Mouse (Mus musculus) spleen, adult 2 months (tissue): ENCODE data around the gene Tfap4. TPM values are rescaled to one million over a fixed set of nuclear protein-coding genes. Genes with fewer than 3 reads are reported as not detected.

ENCODE experiments used
- DNase-seq, 2 experiments: peaks; one replicate each; pipeline versions ENCODE4 v3.0.0 to v3.0.0-alpha.2; 2012 to 2021; ENCODE audit warnings: low spot score in 2 of 2, low read depth in 1 of 2
- H3K27ac ChIP-seq: fragments of 200-500 bp; 2 replicates; pipeline ENCODE4 v1.5.1; 2012; ENCODE audit warnings: low read length, inconsistent platforms; ENCODE audit not compliant: insufficient read depth
- H3K27me3 ChIP-seq: fragments of 200-500 bp; 2 replicates; pipeline ENCODE4 v1.6.1; 2012; ENCODE audit warnings: mild to moderate bottlenecking, moderate library complexity, low read length, inconsistent platforms; ENCODE audit not compliant: control insufficient read depth, insufficient read depth
- H3K36me3 ChIP-seq: fragments of 200-500 bp; 2 replicates; pipeline ENCODE4 v1.6.1; 2012; ENCODE audit warnings: mild to moderate bottlenecking, low read length, inconsistent platforms; ENCODE audit not compliant: control insufficient read depth, insufficient read depth
- H3K4me1 ChIP-seq: fragments of 200-500 bp; 2 replicates; pipeline ENCODE4 v1.6.1; 2011; ENCODE audit warnings: inconsistent platforms; ENCODE audit not compliant: control insufficient read depth, insufficient read depth, insufficient read length
- H3K4me3 ChIP-seq: fragments of 200-500 bp; 2 replicates; pipeline ENCODE4 v1.5.1; 2011; ENCODE audit warnings: mild to moderate bottlenecking, inconsistent platforms; ENCODE audit not compliant: insufficient read depth, insufficient read length; ENCODE audit errors: extremely low read depth
- CTCF ChIP-seq: fragments of 200-500 bp; IDR thresholded peaks from 2 replicates; pipeline ENCODE4 v1.5.1; 2011; ENCODE audit warnings: mild to moderate bottlenecking, inconsistent platforms; ENCODE audit not compliant: insufficient read depth, insufficient read length, insufficient replicate concordance; ENCODE audit errors: extremely low read depth
- POLR2A ChIP-seq: fragments of 200-500 bp; IDR thresholded peaks from 2 replicates; pipeline ENCODE4 v1.6.1; 2011; ENCODE audit warnings: low read depth, low read length, inconsistent platforms
- whole genome bisulfite sequencing: fragments of 180-500 bp; shearing (Covaris S2); methylation state at CpG from one replicate; pipeline ENCODE4 v1.1.7; 2018; 5-methylcytosine and 5-hydroxymethylcytosine counted together
- polyA plus RNA-seq: library from polyadenylated mRNA; depleted of rRNA; stranded (reverse); fragments of >200 nt; gene quantifications from 2 replicates; pipeline ENCODE4 v1.2.3, GENCODE M21; 2012

Tfap4 gene
- polyA plus RNA-seq, 1 experiment: 5.6 TPM

- DNase-seq: no peak
- H3K36me3 ChIP-seq: peaks cover 14% of the 10 kb centered on the region
- 83% methylated on average over 9 of the region's 9 CpGs for WGBS
- TF ChIP-seq POLR2A: no peak
- TF ChIP-seq CTCF: no peak
- no peak overlapping the region for H3K27ac ChIP-seq
- no peak overlapping the region for H3K4me3 ChIP-seq
- no peaks in the 10 kb centered on the region; the same call in 1 of the 2 replicates for H3K4me1 ChIP-seq
- H3K27me3 ChIP-seq: no peaks in the 10 kb centered on the region
Observed at GRCm38 (mm10) chr16:4544845-4545244, 14.8 kb downstream of the Tfap4 start.

GRCm38 (mm10) chr16:4543266-4543665 lies 16.4 kb downstream of the Tfap4 start:
- H3K4me1 ChIP-seq: no peaks in the 10 kb centered on the region; the same call in 1 of the 2 replicates
- WGBS: 77% methylated on average over 3 of the region's 3 CpGs
- no peaks in the 10 kb centered on the region for H3K27me3 ChIP-seq
- no peak overlapping the region for H3K27ac ChIP-seq
- H3K4me3 ChIP-seq: no peak overlapping the region
- TF ChIP-seq CTCF: no peak
- no peak for TF ChIP-seq POLR2A
- DNase-seq: no peak
- peaks cover 9% of the 10 kb centered on the region for H3K36me3 ChIP-seq

GRCm38 (mm10) chr16:4542236-4542774 lies 17.3 kb downstream of the Tfap4 start:
- no peaks in the 10 kb centered on the region for H3K27me3 ChIP-seq
- DNase-seq: no peak
- peaks cover 7% of the 10 kb centered on the region for H3K36me3 ChIP-seq
- 0 out of 2 replicates have a peak overlapping the region, but pooled peaks have one; percentile 65 for H3K27ac ChIP-seq
- 54% methylated on average over 7 of the region's 7 CpGs for WGBS
- no peak overlapping the region for H3K4me3 ChIP-seq
- no peak for TF ChIP-seq CTCF
- no peak for TF ChIP-seq POLR2A
- H3K4me1 ChIP-seq: peaks cover 4% of the 10 kb centered on the region; the same call in 1 of the 2 replicates

- peak within 1 kb of the TSS; percentile 65; the same call in 1 of the 2 replicates for H3K27ac ChIP-seq
- WGBS: under 1% methylated on average over 43 of the region's 43 CpGs
- TF ChIP-seq POLR2A (0 out of 2 replicates have a peak, but pooled peaks have one; percentile 3), CTCF (peak; percentile 59; the same call in 1 of the 2 replicates)
- peaks cover 4% of the 10 kb centered on the region; the same call in 1 of the 2 replicates for H3K4me1 ChIP-seq
- H3K27me3 ChIP-seq: no peaks in the 10 kb centered on the region
- H3K36me3 ChIP-seq: peaks cover 7% of the 10 kb centered on the region
- peak; percentile 78 to 93 for DNase-seq
- peak within 1 kb of the TSS; percentile 74 for H3K4me3 ChIP-seq
Observed at GRCm38 (mm10) chr16:4541501-4542198, 18.0 kb downstream of the Tfap4 start, which contains the start of gene Srl. Gene Srl (minus strand): TSS chr16:4541816.

GRCm38 (mm10) chr16:4541033-4541432 lies 18.6 kb downstream of the Tfap4 start:
- no peak overlapping the region for H3K4me3 ChIP-seq
- TF ChIP-seq CTCF: no peak
- no peak for TF ChIP-seq POLR2A
- no peak for DNase-seq
- H3K4me1 ChIP-seq: peaks cover 4% of the 10 kb centered on the region; the same call in 1 of the 2 replicates
- no peak overlapping the region for H3K27ac ChIP-seq
- H3K27me3 ChIP-seq: no peaks in the 10 kb centered on the region
- 64% methylated on average over 4 of the region's 4 CpGs for WGBS
- H3K36me3 ChIP-seq: peaks cover 7% of the 10 kb centered on the region

GRCm38 (mm10) chr16:4540064-4540775 lies 19.4 kb downstream of the Tfap4 start:
- no peak for DNase-seq
- H3K4me3 ChIP-seq: no peak overlapping the region
- H3K36me3 ChIP-seq: peaks cover 2% of the 10 kb centered on the region; the same call in 1 of the 2 replicates
- H3K27ac ChIP-seq: no peak overlapping the region
- peaks cover 4% of the 10 kb centered on the region; the same call in 1 of the 2 replicates for H3K4me1 ChIP-seq
- TF ChIP-seq POLR2A (no peak), CTCF (no peak)
- 94% methylated on average over 12 of the region's 12 CpGs for WGBS
- no peaks in the 10 kb centered on the region for H3K27me3 ChIP-seq
